Mouse (Mus musculus) T-cell, adult 2 months (primary cell): ENCODE data around the gene Lrmda.

Source experiments
- DNase-seq: peaks from one replicate; pipeline ENCODE4 v3.0.0; 2022; ENCODE audit warnings: low spot score

Gene Lrmda

DNA sequence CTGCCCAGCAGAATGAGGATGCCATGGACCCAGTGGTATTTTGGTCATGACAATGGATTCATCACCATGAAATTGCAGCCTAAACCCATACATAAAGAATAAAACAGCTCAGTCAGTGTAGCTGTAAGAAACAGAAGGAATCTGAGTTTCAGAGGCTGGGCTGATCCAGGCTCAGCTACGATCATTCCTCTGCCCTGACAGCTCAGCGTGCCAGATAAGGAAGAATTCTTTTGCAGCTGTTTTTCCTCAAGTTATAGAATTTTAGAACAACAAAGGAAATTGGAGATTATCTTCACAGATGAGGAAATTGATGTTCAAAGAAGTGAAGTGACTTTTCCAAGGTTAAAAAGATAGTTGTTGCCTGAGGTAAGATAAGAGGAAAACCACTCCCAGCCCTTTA, 921.1 kb downstream of the Lrmda start:
- no peak for DNase-seq

DNA sequence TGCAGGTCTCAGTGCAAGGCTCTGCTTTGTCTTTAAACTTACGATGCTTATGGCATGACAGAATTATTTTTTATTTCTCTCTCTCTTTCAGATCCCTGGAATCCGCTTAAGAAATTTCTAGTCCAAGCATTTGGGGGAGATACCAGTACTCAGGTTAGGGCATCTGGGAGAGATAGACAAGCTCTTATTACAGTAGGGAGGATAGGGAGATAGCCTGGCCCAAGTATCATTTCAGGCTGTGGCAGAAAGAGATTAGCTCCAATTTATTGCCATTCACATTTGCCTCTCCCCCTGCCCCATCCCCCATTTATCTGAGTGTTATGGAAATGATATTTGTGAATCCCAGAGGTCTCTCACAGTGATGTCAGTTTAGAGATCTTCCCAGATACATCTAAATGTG, 923.1 kb downstream of the Lrmda start:
- no peak for DNase-seq

DNA sequence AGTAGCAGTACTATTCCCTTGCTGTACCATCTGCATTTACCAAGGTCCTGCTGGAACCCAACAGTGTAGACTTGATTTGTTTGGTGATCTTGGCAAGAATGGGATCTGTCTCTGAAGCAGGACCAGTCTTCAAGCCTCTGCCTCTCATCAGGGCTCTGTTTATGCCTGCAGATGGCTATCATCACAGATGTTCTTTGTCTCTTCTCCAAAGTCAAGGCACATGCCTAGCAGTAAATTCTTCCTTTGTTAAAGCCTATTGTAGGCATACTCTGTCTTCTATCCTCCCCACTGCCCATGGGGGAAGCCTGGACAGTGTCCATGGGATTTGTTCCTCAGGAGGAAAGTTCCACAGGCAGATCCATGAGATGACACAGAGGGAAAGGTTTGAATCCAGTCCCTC, 930.0 kb downstream of the Lrmda start:
- no peak for DNase-seq

DNA sequence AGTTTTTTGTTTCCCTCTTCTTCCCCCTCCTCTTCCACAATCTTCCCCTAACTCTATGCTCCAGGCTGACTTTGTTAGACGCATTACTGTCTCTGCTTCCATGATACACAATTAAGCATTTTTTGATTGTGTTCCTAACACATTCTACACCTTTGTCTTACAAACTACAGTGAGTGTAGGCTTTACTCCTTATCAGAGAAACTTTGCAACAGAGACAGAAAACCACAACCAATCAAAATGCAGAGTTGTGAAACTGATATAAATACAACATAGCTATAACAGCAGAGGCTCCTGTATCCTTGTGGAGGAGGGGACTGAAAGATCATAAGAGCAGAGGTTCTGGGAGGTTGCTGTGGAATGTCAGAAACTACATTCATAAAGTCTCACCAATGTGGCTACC, 933.5 kb downstream of the Lrmda start:
- no peak for DNase-seq

DNA sequence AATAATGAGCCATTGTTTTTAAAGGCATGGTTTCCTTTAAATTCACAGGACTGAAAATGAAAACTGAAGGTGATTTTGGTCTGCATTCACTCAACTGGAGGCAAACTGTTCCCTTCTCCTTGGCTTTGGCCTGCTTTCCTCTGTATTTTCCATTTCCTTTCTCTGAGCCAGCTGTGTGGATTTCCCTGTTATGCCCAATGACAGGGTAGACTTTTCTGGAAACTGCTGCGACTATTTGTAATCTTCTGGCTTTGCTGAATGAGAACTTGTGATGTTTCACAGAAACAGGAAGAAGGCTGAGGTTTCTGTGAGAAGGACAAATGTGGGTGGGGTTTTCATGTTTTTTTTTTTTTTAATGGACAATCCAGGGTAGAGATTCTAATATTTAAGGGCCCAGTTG, 940.7 kb downstream of the Lrmda start:
- no peak for DNase-seq

DNA sequence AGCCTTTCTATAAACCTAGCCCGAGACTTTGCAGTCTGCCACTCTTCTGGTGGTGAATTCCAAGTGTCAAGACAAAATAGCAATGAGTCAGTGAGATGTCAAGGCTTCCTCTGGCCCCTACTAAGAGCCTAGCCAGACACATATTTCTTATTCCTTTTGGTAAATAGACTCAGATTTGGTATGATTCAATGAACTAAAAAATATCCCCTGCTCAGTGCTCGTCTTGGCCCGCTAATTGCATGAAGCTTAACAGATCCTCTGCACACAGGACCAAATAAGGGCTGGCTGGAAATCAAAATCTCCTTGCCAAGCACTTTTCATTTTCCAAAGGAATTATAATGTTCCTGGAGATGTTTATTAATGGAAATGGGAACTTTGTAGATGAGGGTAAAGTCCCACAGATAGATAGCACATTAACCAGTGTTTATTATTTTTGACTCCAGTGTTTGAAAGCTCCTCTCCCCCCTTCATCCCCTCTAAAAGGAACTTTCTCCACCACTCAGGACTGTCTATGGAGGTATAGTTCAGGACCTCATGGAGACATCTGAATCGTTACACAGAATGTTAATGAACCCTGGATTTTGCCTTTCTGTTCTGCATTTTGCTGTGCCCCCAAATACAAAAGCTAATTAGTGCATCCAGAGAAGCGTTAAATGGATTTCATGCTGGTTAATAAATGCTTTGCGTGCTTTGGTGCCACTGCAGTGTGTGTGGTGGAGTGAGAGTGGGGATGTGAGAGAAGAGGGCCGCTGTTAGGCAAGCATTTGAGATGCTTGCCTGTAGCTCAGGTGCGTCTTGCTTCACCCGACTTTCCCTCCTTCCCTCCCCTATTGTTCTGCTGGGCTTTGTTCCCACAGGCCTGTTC, 945.5 kb downstream of the Lrmda start:
- no peak for DNase-seq

DNA sequence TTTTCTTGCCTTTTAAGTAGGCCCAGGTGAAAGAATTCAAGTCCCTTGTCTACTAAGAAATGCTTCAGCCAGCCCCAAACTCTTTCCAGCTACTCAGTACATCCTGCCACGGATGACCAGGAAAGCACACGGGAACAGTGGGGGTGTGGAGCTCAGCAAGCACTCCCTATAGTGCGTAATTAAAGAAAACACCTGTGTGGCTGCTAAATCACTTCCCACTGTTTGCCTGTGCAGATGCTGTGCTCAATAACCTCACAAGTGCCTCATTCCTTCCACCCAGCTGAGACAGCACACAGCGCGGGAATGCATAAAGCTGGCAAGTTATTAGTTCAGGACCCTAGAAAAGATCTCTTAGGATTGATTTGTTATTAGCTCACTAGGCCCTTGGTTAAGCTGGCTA, 949.2 kb downstream of the Lrmda start:
- no peak for DNase-seq

DNA sequence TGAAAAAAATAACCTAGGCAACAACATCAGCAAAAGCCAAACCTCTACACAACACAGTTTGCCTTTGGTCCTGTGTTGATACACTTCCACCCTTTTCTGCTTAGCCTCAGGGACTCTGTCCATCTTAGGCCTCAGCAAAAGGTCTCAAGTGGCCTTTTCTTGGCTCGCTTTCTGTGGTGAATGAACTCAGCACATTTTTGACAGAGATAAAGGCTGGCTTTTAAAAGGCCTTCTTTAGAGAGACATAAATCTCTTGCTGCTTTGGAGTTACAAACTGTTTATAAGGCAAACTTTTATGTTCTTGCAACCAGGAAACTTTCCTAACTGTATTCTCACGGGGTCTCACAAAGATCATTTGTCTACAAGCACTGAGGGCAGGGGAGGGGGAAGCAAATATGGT, 967.2 kb downstream of the Lrmda start:
- DNase-seq, result no peak

DNA sequence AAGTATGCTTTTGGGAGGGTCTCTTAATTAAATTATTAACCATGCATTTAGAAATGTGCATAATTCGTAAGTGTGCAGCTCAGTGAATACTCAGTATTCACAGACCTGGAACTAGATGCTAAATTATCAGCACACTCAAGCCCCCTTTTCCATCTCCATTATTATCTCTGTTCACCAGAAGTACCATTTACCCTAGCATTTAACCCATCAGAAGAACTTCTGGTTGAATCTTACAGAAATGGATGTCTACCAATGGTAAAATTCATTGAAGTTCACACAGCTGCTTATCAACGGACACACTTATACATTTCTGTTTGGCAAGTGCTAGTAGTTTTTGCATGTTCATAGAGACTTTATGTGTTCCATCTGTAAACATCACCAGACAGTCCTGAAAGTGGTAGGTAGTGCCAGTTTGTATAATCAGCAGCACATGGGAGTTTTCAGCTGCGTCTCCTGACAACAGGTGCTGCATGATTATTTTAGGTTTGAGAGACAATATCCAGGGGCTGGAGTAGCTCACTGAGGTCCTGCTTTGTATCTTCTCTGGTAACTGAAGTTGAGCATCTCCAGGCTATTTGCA, 968.7 kb downstream of the Lrmda start:
- no peak for DNase-seq

DNA sequence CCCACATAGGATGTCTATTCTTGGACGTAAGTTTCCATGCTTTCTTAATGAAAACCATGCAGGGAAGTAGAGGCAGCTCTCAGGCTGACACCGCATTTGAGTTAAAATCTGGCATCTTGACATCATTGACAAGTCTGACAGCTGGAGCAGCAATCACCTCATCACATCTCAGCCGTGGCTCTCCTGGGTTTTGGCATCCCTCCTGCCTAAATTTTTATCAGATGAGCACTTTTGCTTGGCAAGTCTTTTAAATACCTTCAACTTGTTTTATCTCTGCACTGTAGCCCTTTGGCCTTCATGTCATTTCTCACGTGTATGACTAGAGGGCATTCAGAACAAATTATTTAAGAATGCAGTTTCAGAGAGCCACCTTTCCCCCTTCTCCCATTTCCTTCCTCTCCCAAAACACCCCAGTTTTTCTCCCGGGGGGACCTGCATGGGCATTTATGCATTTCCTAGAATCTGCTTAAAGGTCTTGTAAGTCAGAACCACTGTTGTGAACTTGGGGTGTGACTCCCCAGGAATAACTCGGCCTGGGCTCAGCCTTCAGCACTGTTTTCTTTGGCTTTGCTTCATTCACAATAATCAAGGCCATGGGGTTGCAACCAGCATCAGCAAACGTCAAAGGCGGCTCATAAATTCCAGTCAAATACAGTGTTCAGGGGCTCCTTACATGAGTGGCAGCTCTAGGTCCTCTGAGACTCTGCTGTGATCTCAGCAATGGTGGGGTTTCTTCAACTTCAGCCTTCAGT, 975.8 kb downstream of the Lrmda start:
- DNase-seq, result no peak

DNA sequence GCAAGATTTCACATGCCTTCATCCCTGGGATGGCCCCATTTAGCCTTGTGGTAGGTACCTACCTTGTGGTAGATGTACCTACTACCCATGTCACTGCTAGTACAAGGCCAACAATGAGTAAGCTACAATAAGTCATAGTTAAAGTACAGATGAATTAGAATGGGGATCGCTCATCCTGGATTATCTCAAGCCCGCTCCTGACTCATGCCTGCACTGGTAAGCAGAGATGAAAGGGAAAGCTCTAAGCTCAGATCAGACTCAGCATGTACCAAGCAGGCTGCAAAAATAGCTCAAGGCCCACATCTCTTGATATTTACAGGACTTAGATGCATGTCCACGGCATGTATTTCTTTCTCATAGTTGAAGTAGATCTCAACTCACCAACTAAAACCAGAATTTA, 979.4 kb downstream of the Lrmda start:
- DNase-seq, result no peak

DNA sequence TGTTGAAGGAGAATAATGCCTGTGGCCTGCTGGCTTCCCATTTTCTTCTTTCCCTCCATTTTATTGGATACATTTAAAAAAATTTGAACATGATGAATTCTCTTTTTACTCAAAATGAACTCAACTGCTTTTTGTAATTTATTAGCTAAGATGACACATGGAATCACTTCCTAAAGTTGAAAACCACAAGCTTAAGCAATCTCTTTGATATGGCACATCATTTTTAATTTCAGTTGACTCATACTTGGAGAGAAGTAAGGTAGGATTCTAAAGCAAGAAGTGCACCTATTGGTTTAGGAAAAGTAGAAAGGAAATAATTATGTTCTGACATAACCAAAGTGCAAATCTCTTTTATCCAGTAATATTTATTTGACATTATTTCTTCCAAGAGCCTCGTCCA, 992.5 kb downstream of the Lrmda start:
- DNase-seq, result no peak

DNA sequence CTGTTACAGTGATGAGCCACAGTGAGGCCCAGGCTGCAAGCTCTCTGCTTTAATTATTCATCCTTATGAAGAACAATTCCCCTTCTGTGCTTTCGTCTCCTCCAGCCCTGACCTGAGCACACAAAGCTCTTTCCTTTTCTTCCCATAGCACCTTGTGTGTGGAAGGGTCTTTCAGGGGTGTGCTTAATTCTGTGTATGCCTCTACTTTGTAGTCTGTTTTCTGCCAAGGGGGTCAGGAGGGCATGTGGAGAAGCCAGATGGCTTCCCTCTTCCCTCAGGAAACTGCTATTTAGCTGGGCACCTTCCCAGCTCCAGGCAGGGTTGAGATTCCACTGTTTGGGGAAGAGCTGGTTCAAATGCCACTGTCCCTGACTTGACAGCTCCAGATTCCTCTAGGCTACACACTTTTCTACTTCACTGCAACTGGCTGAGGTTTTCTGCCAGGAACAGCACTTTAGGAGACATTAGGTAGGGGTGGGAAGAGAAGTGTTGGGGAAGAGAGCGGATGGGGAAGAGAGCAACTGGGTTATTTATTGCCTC, 995.3 kb downstream of the Lrmda start:
- no peak for DNase-seq

DNA sequence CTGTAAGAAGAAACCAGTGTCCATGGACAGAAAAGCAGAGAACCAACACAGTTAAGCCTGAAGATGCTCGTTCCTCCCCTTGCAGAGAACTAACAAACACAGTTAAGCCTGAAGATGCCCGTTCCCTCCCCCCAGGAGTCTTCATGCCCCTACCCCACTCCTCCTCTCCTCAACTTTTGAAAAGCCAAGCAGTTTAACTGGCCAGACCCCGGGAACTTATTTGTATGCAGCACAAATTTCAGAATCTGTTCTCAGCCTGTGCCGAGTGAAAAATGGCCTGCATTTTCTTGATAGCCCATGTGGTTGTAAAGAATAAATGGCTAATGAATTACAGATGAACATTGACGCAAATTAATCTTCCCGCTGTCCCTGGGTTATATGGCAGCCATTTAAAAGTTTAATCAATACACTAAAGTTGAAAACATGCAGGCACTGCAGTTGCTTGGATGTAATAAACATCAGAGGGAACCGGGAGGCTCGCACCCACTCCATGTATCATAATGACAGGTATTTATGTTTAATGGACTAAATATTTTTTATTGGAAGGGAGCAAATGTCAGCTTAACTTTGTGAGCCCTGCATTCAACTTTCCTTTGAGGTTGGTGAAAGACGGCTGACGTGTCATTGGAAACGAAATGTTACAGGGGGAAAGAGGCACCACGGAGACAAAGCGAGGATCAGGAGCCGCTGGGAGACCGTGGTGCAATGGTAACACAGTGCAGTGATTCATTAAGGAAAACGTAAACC, 996.0 kb downstream of the Lrmda start:
- DNase-seq, result no peak

DNA sequence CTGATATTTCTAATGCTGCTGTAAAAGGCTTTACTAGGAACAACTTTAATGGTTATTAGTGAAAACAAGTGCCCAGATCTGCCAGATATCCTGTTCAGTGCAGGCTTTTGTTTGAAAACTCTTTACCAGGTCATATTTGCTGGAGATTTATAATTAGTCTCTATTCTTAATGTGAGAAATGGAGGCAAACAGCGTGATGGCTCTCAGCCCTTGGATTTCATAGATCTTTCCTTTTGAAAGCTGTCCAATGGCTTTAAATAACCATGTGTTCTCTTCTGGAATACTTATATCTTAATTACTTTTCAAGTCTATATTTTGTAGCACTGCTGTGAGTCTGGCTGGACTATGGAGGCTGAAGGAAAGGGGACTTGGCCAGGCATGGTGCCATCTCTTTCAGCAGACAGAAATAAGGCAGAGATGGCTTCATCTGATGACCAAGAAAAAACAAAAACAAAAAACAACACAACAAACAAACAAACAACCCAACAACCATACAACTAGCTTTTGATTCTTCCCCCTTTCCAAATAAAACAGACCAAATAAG, 996.6 kb downstream of the Lrmda start:
- no peak for DNase-seq

DNA sequence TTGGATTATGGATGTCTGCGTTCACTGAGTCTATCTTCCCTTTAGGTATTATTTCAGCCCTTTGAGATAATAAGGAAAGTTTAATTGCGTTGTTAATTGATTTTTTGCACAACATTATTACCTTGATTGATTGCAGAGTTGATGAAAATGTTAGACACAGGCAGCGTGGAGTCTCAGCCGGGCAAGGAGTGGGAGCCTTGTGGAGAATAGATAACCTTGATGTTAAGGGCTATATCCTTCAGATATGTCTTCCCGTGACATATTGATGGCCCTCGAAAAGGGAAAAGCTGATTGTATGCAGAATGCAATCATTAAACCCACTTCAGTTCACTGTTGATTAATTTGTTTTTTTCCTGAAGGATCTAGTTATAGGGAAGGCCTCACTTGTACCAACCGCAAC, 1021.5 kb downstream of the Lrmda start:
- DNase-seq, result no peak

DNA sequence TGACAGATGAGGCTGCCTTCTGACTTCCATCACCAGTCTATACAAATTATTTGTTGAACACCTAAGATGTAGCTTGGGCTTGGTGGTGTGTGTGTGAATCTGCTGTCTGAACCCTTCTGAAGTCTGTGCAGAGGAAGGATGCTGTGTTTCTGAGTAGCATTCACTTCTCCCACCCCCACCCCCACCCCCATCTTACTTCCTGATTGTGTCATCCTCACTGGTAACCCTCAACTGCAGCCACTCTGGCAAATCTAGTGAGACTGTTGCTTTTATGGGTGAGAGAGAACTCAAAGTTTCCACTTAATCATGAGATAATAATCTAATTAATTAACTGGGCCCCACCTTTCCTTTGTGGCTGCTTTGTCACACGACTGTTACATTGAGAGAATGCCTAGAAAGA, 1025.8 kb downstream of the Lrmda start:
- DNase-seq, result no peak

DNA sequence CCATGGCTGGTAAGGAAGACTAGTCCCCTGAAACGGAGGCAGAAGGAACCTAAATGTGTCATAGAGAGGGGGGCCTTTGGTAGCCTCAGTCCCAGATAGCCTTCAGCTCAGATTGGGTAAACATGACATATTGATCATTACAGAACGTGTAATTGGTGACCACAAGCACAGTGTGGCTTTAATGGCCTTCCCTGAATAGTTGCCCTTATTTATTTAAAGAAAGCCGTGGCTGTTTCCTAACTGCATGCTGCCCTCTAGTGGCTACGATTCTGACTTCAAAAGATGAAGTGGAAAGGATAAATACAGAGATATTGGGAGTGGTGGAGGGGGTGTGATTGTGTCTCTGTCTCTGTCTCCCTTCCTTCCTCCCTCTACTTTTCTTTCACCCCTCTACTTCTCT, 1026.8 kb downstream of the Lrmda start:
- DNase-seq, result no peak

DNA sequence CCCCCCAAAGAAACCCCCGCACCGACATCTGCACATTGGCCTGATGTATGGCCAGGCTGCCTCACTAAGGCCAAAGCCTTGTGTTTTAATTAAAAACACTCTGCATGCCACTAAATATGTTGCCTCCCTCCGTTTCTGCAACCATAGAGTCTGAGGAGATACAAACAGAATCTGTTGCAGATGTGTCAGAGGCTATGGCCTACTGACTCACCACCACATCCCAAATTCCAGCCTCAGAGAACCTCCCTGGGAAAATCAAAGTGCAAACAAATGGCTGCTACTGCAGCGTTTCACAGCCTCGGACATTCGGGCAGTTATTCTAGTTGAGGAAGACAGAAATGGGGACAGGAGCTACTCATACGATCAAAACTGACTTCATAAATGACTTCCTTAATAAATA, 1031.9 kb downstream of the Lrmda start:
- no peak for DNase-seq

DNA sequence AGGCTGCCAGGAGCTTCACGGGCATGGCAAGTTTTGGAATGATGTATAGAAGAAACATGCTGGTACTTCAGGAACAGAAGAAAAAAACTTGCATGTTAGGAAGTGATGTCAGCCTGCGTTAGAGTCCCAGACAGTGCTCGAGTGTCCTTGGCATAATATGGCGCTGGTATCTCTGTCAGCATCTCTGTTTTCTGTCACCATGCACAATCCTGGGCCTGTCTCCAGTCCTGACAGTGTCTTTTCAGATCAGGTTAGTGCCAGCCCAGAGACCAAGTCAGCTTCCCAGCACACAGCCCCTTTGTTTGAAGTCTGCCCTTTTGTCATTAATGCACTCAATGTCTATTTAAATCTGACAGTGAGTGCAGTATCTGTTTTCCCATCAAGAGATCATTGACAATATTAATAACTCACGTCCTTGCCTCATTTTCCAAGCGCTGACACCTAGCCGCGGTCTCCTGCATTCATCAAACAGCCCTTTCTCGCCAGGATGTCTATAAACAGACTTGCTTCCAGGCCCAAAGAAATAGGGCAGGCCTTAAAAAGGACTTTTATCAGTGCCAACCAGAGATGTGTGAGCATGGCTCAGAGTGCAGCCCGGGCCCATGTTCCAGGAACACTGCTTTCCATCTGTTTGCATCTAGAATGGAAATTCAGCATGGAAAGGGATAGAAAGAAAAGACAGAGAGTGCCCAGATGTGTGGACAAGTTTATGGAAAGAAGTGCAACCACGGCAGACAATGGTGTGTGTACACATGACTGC, 1033.5 kb downstream of the Lrmda start:
- DNase-seq, result no peak
